19 mouse cellular contexts compared by ENCODE assay signal in the genomic region with DNA sequence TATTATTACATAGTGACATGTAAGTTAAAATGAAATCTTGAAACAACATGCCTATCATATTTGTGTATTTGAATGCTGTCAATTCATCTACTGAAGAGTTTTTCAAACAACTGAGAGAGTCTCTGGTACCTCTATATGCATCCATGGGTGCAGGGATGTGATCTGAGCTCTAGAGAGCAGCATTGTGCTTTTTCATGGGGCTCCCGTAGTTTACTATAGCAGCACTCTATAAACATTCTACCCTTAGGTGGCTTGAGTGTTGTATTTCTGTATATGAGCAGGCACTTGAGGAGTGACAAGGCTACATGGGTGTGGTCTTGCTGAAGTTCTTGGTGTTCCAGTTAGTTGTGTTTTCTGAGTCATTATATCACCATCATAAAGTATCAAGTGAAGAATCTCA.
DNase-seq lines count a peak whose midpoint lies in the region; ATAC-seq and TF ChIP-seq lines count a peak whose summit lies in the region.
"Had no signal": no experiment of that assay in that cellular context is flagged by ENCODE, and none has a peak within 500 bp of the region (broad histone marks: within the 10 kb centered on the region; RNA-seq: fewer than 3 reads in every experiment).

No protein-coding gene starts in this region.

- no peaks in the 10 kb centered on the region for H3K4me1 ChIP-seq in embryonic facial prominence, embryonic 11.5 days (ENCODE audit: control insufficient read depth, insufficient read depth, low read length)
- H3K4me1 ChIP-seq in embryonic facial prominence, embryonic 10.5 days, result no peaks in the 10 kb centered on the region
- no peaks in the 10 kb centered on the region for H3K4me1 ChIP-seq in kidney, postnatal 0 days (replicated peaks; ENCODE audit: insufficient read depth, low read length)
- H3K4me1 ChIP-seq: embryonic facial prominence, embryonic 15.5 days; heart, embryonic 10.5 days; liver, embryonic 12.5 days; lung, embryonic 15.5 days had no signal

- no peak overlapping the region for H3K4me2 ChIP-seq in embryonic facial prominence, embryonic 11.5 days (ENCODE audit: low read depth, low read length)
- H3K4me2 ChIP-seq in kidney, postnatal 0 days (ENCODE audit: low read length), result no peak overlapping the region
- H3K4me2 ChIP-seq: embryonic facial prominence, embryonic 15.5 days; limb, embryonic 12.5 days; liver, embryonic 12.5 days; lung, embryonic 15.5 days had no signal

- H3K9ac ChIP-seq in embryonic facial prominence, embryonic 11.5 days (replicated peaks; ENCODE audit: low read length), result no peak overlapping the region
- no peak overlapping the region for H3K9ac ChIP-seq in kidney, postnatal 0 days (ENCODE audit: low read depth, low read length)
- H3K9ac ChIP-seq: embryonic facial prominence, embryonic 15.5 days; limb, embryonic 12.5 days; liver, embryonic 12.5 days; lung, embryonic 15.5 days had no signal

- no peaks in the 10 kb centered on the region for H3K27me3 ChIP-seq in embryonic facial prominence, embryonic 11.5 days (ENCODE audit: control insufficient read depth, insufficient read depth, low read length)
- H3K27me3 ChIP-seq in embryonic facial prominence, embryonic 10.5 days (replicated peaks; ENCODE audit: low read depth, poor library complexity, severe bottlenecking), result no peaks in the 10 kb centered on the region
- no peaks in the 10 kb centered on the region for H3K27me3 ChIP-seq in kidney, postnatal 0 days (ENCODE audit: insufficient read depth, low read length)
- H3K27me3 ChIP-seq: embryonic facial prominence, embryonic 15.5 days; limb, embryonic 12.5 days; liver, embryonic 12.5 days; lung, embryonic 15.5 days had no signal

- TF ChIP-seq CTCF in kidney, postnatal 0 days (IDR thresholded peaks at IDR 0.05; ENCODE audit: low read depth), result peak; percentile 53; the same call in 1 of the 2 replicates

- H3K4me3 ChIP-seq in embryonic facial prominence, embryonic 11.5 days (ENCODE audit: low read depth, low read length), result no peak overlapping the region
- no peak overlapping the region for H3K4me3 ChIP-seq in embryonic facial prominence, embryonic 10.5 days
- H3K4me3 ChIP-seq in kidney, postnatal 0 days (replicated peaks; ENCODE audit: low read depth, low read length), result no peak overlapping the region
- H3K4me3 ChIP-seq: embryonic facial prominence, embryonic 15.5 days; heart, embryonic 10.5 days; limb, embryonic 12.5 days; liver, embryonic 12.5 days; lung, embryonic 15.5 days had no signal

- 77% methylated on average over 1 of the region's 1 CpGs for WGBS in embryonic facial prominence, embryonic 11.5 days
- 68% methylated on average over 1 of the region's 1 CpGs for WGBS in embryonic facial prominence, embryonic 10.5 days
- WGBS in kidney, postnatal 0 days, result 83% methylated on average over 1 of the region's 1 CpGs

- H3K27ac ChIP-seq in embryonic facial prominence, embryonic 11.5 days (replicated peaks; ENCODE audit: low read depth, low read length), result no peak overlapping the region
- no peak overlapping the region for H3K27ac ChIP-seq in embryonic facial prominence, embryonic 10.5 days (replicated peaks)
- H3K27ac ChIP-seq in kidney, postnatal 0 days, result no peak overlapping the region
- H3K27ac ChIP-seq: embryonic facial prominence, embryonic 15.5 days; heart, embryonic 10.5 days; limb, embryonic 12.5 days; liver, embryonic 12.5 days; lung, embryonic 15.5 days had no signal

- ATAC-seq in embryonic facial prominence, embryonic 11.5 days (replicated peaks; ENCODE audit: insufficient number of reproducible peaks, low FRiP score, low TSS enrichment, low read depth), result no peak
- ATAC-seq in kidney, postnatal 0 days (replicated peaks; ENCODE audit: low FRiP score, low read depth), result no peak
- ATAC-seq: inflammation-experienced regulatory T-cells, adult 6 months; liver, embryonic 12.5 days had no signal

- H3K9me3 ChIP-seq in embryonic facial prominence, embryonic 11.5 days (replicated peaks; ENCODE audit: control insufficient read depth, low read length), result no peaks in the 10 kb centered on the region
- no peaks in the 10 kb centered on the region for H3K9me3 ChIP-seq in embryonic facial prominence, embryonic 10.5 days
- no peaks in the 10 kb centered on the region for H3K9me3 ChIP-seq in kidney, postnatal 0 days (replicated peaks; ENCODE audit: low read length)
- H3K9me3 ChIP-seq: embryonic facial prominence, embryonic 15.5 days; heart, embryonic 10.5 days; limb, embryonic 12.5 days; liver, embryonic 12.5 days; lung, embryonic 15.5 days had no signal

- H3K36me3 ChIP-seq in embryonic facial prominence, embryonic 11.5 days (replicated peaks; ENCODE audit: control insufficient read depth, insufficient read depth, low read depth, low read length), result no peaks in the 10 kb centered on the region
- H3K36me3 ChIP-seq in embryonic facial prominence, embryonic 10.5 days (replicated peaks), result no peaks in the 10 kb centered on the region
- no peaks in the 10 kb centered on the region for H3K36me3 ChIP-seq in kidney, postnatal 0 days (ENCODE audit: insufficient read depth, low read length)
- H3K36me3 ChIP-seq: embryonic facial prominence, embryonic 15.5 days; heart, embryonic 10.5 days; limb, embryonic 12.5 days; liver, embryonic 12.5 days; lung, embryonic 15.5 days had no signal

- DNase-seq in embryonic facial prominence, embryonic 11.5 days (ENCODE audit: low spot score), result peak; percentile 10
- DNase-seq in embryonic facial prominence, embryonic 10.5 days (ENCODE audit: low spot score), result no peak
- peak; percentile 29 for DNase-seq in kidney, postnatal 0 days (ENCODE audit: low spot score)
- DNase-seq in kidney, adult 9 months, result no peak
- DNase-seq in 3T3-L1 (ENCODE audit: low read depth, low spot score) (peak; percentile 66), adipocyte (ENCODE audit: low spot score) (peak; percentile 10)
- DNase-seq in right cerebral cortex, adult 18-20 months, result no peak
- DNase-seq in retina, embryonic 14.5 days (ENCODE audit: low spot score), result no peak
- DNase-seq: adrenal gland, postnatal 14 days; cerebellum, adult 11-12 months; cerebellum, postnatal 25 days; midbrain, embryonic 14.5 days; thymus, postnatal 25 days had no signal

Comparison
In these comparisons a context has a peak if more than half of its experiments do, and no peak if none do; other contexts are left out.
1. DNase-seq: peak in embryonic facial prominence, embryonic 11.5 days (single experiment), kidney, postnatal 0 days (single experiment), 3T3-L1 (single experiment) and adipocyte (single experiment); none in embryonic facial prominence, embryonic 10.5 days (single experiment), kidney, adult 9 months (single experiment), right cerebral cortex, adult 18-20 months (single experiment) and retina, embryonic 14.5 days (single experiment).